Mouse (Mus musculus) stomach, postnatal 0 days (tissue): ENCODE results near the gene Myo3a. TPM values are rescaled to one million over a fixed set of nuclear protein-coding genes. Genes with fewer than 3 reads are reported as not detected.

ENCODE experiments used
- ATAC-seq: fragments of 200-750 bp; cut with Nextera tagmentation; 2 replicates; pipeline ENCODE4 v1.8.0; 2017; ENCODE audit not compliant: low FRiP score, low TSS enrichment
- DNase-seq: peaks from one replicate; pipeline ENCODE4 v3.0.0-alpha.2; 2016; ENCODE audit warnings: low spot score
- H3K27ac ChIP-seq: fragments of 300-500 bp; sonication (generic); replicated peaks from 2 replicates; pipeline ENCODE4 v1.5.1; 2014; ENCODE audit warnings: mild to moderate bottlenecking, control low read depth
- H3K27me3 ChIP-seq: fragments of 300-500 bp; sonication (generic); 2 replicates; pipeline ENCODE4 v1.6.1; 2014; ENCODE audit warnings: low read length; ENCODE audit not compliant: control insufficient read depth, insufficient read depth
- H3K36me3 ChIP-seq: fragments of 300-500 bp; sonication (generic); 2 replicates; pipeline ENCODE4 v1.6.1; 2014; ENCODE audit warnings: low read length, mixed read lengths; ENCODE audit not compliant: control insufficient read depth, insufficient read depth
- H3K4me1 ChIP-seq: fragments of 300-500 bp; sonication (generic); replicated peaks from 2 replicates; pipeline ENCODE4 v1.6.1; 2014; ENCODE audit warnings: antibody characterized with exemption; ENCODE audit not compliant: control insufficient read depth, insufficient read depth
- H3K4me2 ChIP-seq: fragments of 300-500 bp; sonication (generic); replicated peaks from 2 replicates; pipeline ENCODE4 v1.6.1; 2014; ENCODE audit warnings: low read depth, mild to moderate bottlenecking, control low read depth, moderate library complexity
- H3K4me3 ChIP-seq: fragments of 300-500 bp; sonication (generic); 2 replicates; pipeline ENCODE4 v1.5.1; 2014; ENCODE audit warnings: low read depth, low read length, control low read depth
- H3K9ac ChIP-seq: fragments of 300-500 bp; sonication (generic); 2 replicates; pipeline ENCODE4 v1.6.1; 2014; ENCODE audit warnings: mild to moderate bottlenecking, low read length, control low read depth, mixed read lengths
- H3K9me3 ChIP-seq: fragments of 300-500 bp; sonication (generic); 2 replicates; pipeline ENCODE4 v1.6.1; 2016; ENCODE audit warnings: low read length; ENCODE audit not compliant: control insufficient read depth
- CTCF ChIP-seq: IDR thresholded peaks from 2 replicates; pipeline ENCODE4 v1.5.1; 2016; ENCODE audit warnings: antibody characterized with exemption, low read depth, mild to moderate bottlenecking, moderate library complexity
- EP300 ChIP-seq: optimal IDR thresholded peaks from 2 replicates; pipeline ENCODE3; 2016; ENCODE audit warnings: antibody characterized with exemption
- WGBS: fragments of 180-500 bp; shearing (Covaris S2); extraction: QIAGEN DNeasy Blood & Tissue Kit; methylation state at CpG from one replicate; pipeline ENCODE4 v1.1.7; 2014; 5-methylcytosine and 5-hydroxymethylcytosine counted together
- polyA plus RNA-seq: library from polyadenylated mRNA; unstranded; fragments of >200 nt; fragmentation: Nextera tagmentation; extraction: Ambion mirVana; gene quantifications from 2 replicates; pipeline ENCODE4 v1.2.1, GENCODE M21; 2015

The Myo3a gene
- polyA plus RNA-seq, 1 experiment from 2014 or later, result 0.06 TPM

DNA sequence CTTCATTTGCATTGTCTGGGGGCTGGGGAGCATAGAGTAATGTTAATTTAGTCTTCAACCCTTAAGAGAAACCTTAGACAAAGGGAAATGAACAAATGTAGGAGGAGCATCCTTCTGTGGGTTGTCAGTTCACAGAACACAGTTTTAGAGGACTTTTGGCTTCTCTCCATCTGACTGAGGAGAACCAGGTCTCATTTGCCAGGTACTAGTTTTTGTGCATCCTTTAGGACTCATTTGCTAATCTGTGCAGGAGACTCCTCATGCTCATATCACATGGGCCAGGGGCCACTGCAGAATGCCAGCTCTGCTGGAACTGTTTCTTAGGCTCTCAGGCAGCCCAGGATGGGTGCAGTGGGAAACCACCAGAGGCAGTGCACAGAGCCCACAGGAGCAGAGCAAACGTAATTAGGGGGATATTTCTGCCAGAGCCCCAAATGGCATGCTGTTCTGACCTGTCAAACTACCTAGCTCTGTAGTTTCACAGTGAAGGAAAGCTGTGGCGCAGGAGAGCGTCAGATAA lies 399.9 kb downstream of the Myo3a start:
- Histone ChIP-seq H3K4me1 (no peaks in the 10 kb centered on the region), H3K4me3 (no peak overlapping the region), H3K4me2 (no peak overlapping the region), H3K9ac (no peak overlapping the region), H3K36me3 (no peaks in the 10 kb centered on the region), H3K27ac (no peak overlapping the region), H3K27me3 (peaks cover 19% of the 10 kb centered on the region; the same call in 1 of the 2 replicates), H3K9me3 (no peaks in the 10 kb centered on the region)
- 27% methylated on average over 3 of the region's 3 CpGs for WGBS
- DNase-seq (no peak), ATAC-seq (no peak)
- TF ChIP-seq CTCF (no peak), EP300 (no peak)

DNA sequence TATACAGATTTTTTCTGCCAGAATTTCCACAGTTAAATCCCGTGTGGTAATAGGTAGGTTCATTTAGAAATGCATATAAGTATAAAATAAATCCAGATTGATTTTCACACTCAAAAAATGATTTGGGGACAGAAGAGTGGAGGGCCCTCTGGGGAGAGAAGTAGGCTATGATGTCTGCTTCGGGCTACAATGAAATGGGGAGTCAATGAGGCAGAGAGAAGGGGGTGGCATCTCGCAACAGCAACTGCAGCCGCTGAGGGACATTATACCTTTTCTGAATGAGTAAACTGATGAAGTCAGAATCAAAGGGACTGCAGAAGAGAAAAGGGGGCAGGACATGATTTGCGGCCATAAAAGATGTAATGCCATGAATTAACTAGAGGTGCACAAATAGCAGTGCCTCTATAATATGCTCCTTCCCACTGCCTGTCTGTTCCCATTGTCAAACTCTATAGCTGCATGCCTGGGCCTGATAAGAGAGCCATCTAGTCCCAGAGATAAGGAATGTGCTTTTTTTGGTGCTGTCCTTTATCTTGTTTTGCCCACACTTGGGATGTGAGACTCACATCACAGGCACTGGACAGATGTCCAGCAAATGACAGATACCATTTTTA lies 400.6 kb downstream of the Myo3a start:
- DNase-seq (no peak), ATAC-seq (no peak)
- H3K9ac ChIP-seq, result no peak overlapping the region
- H3K27ac ChIP-seq, result no peak overlapping the region
- no peak for TF ChIP-seq CTCF
- TF ChIP-seq EP300, result no peak
- H3K4me2 ChIP-seq, result no peak overlapping the region
- H3K36me3 ChIP-seq, result no peaks in the 10 kb centered on the region
- H3K27me3 ChIP-seq, result peaks cover 12% of the 10 kb centered on the region; the same call in 1 of the 2 replicates
- no peak overlapping the region for H3K4me3 ChIP-seq
- H3K9me3 ChIP-seq, result no peaks in the 10 kb centered on the region
- WGBS, result 35% methylated on average over 5 of the region's 5 CpGs
- no peaks in the 10 kb centered on the region for H3K4me1 ChIP-seq

DNA sequence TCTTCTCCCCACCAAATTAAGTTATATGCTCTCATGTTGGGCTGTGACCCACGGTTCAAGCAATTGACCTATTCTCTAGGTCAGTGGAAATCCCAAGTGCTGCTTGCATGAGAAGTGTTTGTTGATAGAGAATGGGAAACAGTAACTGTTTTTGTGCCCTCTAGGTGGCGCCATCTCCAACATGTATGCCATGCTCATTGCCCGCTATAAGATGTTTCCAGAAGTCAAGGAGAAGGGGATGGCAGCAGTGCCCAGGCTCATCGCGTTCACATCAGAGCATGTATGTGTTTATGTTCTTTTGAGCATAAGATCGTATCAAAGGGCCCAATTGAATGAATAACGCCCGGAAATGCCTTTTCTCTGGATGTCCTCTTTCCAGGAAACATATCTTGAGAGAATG lies 407.5 kb downstream of the Myo3a start:
- H3K4me3 ChIP-seq, result no peak overlapping the region
- WGBS, result 38% methylated on average over 8 of the region's 8 CpGs
- H3K4me1 ChIP-seq, result no peaks in the 10 kb centered on the region
- no peak overlapping the region for H3K4me2 ChIP-seq
- DNase-seq (peak; percentile 41), ATAC-seq (no peak)
- H3K27me3 ChIP-seq, result no peaks in the 10 kb centered on the region
- no peak overlapping the region for H3K27ac ChIP-seq
- H3K9me3 ChIP-seq, result no peaks in the 10 kb centered on the region
- TF ChIP-seq CTCF, result peak; percentile 72
- TF ChIP-seq EP300, result no peak
- no peaks in the 10 kb centered on the region for H3K36me3 ChIP-seq
- no peak overlapping the region for H3K9ac ChIP-seq

DNA sequence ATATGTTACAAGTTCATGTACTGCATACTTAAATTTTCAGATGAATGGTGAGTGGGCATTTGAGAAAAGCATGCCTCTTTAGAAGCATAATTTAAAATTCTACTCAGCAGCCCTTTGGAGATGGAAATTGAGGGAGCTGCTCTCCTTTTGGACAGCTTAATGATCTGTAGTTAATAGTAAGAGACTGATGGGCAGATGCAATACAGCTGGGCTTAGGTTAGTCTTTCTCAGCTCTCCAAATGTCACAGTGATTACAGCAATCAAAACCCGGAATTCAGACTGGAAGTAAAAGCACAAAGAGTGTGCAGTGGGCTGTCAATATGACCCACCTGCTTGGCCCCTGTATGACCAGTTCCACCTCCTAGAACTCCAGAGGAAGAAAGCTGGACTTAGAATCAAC lies 418.8 kb downstream of the Myo3a start:
- no peak overlapping the region for H3K27ac ChIP-seq
- no peak for ATAC-seq
- H3K36me3 ChIP-seq, result no peaks in the 10 kb centered on the region
- WGBS, result 22% methylated on average over 1 of the region's 1 CpGs
- H3K4me3 ChIP-seq, result no peak overlapping the region
- no peak for TF ChIP-seq EP300
- no peak for TF ChIP-seq CTCF
- no peak overlapping the region for H3K9ac ChIP-seq
- H3K4me2 ChIP-seq, result no peak overlapping the region
- H3K4me1 ChIP-seq, result no peaks in the 10 kb centered on the region
- no peaks in the 10 kb centered on the region for H3K27me3 ChIP-seq
- H3K9me3 ChIP-seq, result no peaks in the 10 kb centered on the region
- DNase-seq, result no peak

DNA sequence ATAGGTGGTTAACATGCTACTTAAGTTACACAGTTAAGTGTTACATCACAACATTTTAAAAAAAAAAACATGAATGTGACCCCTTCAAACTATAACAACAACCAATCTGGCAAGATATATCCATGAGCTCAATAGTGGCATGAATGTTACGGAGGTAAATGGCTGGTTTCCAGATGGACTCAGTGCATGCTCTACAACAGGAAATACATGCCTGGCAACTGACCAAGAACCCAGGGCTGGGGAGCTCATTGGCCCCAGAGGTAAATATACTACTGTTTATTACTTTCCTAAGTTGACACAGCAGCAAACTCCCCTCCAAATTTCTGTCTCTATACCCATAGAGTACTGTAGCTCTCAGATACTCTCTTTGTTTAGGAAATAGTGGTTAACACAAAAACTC lies 421.1 kb downstream of the Myo3a start:
- H3K4me1 ChIP-seq, result no peaks in the 10 kb centered on the region
- TF ChIP-seq EP300 (no peak), CTCF (no peak)
- no peak overlapping the region for H3K27ac ChIP-seq
- no peaks in the 10 kb centered on the region for H3K36me3 ChIP-seq
- 69% methylated on average over 1 of the region's 1 CpGs for WGBS
- H3K9me3 ChIP-seq, result no peaks in the 10 kb centered on the region
- no peak overlapping the region for H3K4me3 ChIP-seq
- no peak for ATAC-seq
- no peak overlapping the region for H3K9ac ChIP-seq
- no peaks in the 10 kb centered on the region for H3K27me3 ChIP-seq
- H3K4me2 ChIP-seq, result no peak overlapping the region
- no peak for DNase-seq

DNA sequence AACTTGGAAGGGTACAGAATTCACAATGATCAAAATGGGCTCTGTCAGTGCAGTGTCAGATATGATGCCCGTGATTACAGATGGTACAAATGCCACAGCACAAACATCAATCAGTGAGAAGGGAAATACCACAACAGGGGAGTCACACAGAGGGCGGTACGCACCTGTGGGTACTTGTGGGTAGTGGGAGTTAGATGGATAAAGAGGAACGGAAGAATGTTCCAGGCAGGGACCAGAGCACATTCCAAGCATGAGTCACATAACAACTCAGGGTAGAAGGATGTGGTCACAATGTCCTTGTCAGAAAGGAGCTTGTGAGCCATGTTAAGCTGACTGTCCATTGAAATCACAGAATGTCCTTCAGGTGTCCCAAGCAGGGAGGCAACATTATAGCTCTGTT lies 424.5 kb downstream of the Myo3a start:
- Histone ChIP-seq H3K36me3 (no peaks in the 10 kb centered on the region), H3K27ac (no peak overlapping the region), H3K27me3 (no peaks in the 10 kb centered on the region), H3K9me3 (no peaks in the 10 kb centered on the region), H3K4me3 (no peak overlapping the region), H3K4me1 (no peaks in the 10 kb centered on the region), H3K9ac (no peak overlapping the region), H3K4me2 (no peak overlapping the region)
- TF ChIP-seq CTCF (no peak), EP300 (no peak)
- DNase-seq (no peak), ATAC-seq (no peak)
- 79% methylated on average over 4 of the region's 4 CpGs for WGBS
